Mouse (Mus musculus): ENCODE data around the gene Cacna2d4. TPM values are rescaled to one million over a fixed set of nuclear protein-coding genes. Genes with fewer than 3 reads are reported as not detected.
A peak's percentile ranks its signal among the peaks of the same experiment; 100 is the strongest.
"Not testable (repeated sequence)": the region's sequence is repeated elsewhere in the genome, so short reads cannot be mapped to it uniquely, and the experiment has no call there.

Cacna2d4 gene
- polyA plus RNA-seq, 1 experiment from 2014 or later: 0.08 TPM

GRCm38 (mm10) chr6:119201575-119201974, 34.8 kb upstream of the Cacna2d4 start:
- Histone ChIP-seq H3K27ac (no peak overlapping the region), H3K9ac (no peak overlapping the region), H3K4me2 (no peak overlapping the region), H3K9me3 (replicated peaks) (no peaks in the 10 kb centered on the region), H3K4me3 (replicated peaks) (no peak overlapping the region), H3K27me3 (no peaks in the 10 kb centered on the region), H3K4me1 (no peaks in the 10 kb centered on the region), H3K36me3 (peaks cover 26% of the 10 kb centered on the region; the same call in 1 of the 2 replicates)
- ATAC-seq (replicated peaks; ENCODE audit: low FRiP score): no peak
- 90% methylated on average over 4 of the region's 4 CpGs for WGBS

GRCm38 (mm10) chr6:119204286-119204685, 32.0 kb upstream of the Cacna2d4 start:
- Histone ChIP-seq H3K27me3 (no peaks in the 10 kb centered on the region), H3K4me3 (replicated peaks) (no peak overlapping the region), H3K4me1 (no peaks in the 10 kb centered on the region), H3K36me3 (peaks cover 26% of the 10 kb centered on the region; the same call in 1 of the 2 replicates), H3K4me2 (no peak overlapping the region), H3K9me3 (replicated peaks) (no peaks in the 10 kb centered on the region), H3K9ac (no peak overlapping the region), H3K27ac (no peak overlapping the region)
- WGBS: 91% methylated on average over 7 of the region's 7 CpGs
- ATAC-seq (replicated peaks; ENCODE audit: low FRiP score): no peak

- Histone ChIP-seq H3K4me2 (no peak overlapping the region), H3K9ac (no peak overlapping the region), H3K27ac (no peak overlapping the region), H3K4me1 (no peaks in the 10 kb centered on the region), H3K36me3 (peaks cover 26% of the 10 kb centered on the region; the same call in 1 of the 2 replicates), H3K4me3 (replicated peaks) (no peak overlapping the region), H3K27me3 (no peaks in the 10 kb centered on the region), H3K9me3 (replicated peaks) (no peaks in the 10 kb centered on the region)
- WGBS: 80% methylated on average over 3 of the region's 3 CpGs
- ATAC-seq (replicated peaks; ENCODE audit: low FRiP score): no peak
These were observed 31.4 kb upstream of the Cacna2d4 start for GRCm38 (mm10) chr6:119204915-119205314.

GRCm38 (mm10) chr6:119206006-119206405, 30.3 kb upstream of the Cacna2d4 start:
- H3K4me3 ChIP-seq (replicated peaks); H3K27ac ChIP-seq; H3K9me3 ChIP-seq (replicated peaks); H3K27me3 ChIP-seq; H3K4me2 ChIP-seq; H3K4me1 ChIP-seq; ATAC-seq (replicated peaks; ENCODE audit: low FRiP score); H3K9ac ChIP-seq: not testable (repeated sequence)
- H3K36me3 ChIP-seq: peaks cover 26% of the 10 kb centered on the region; the same call in 1 of the 2 replicates
- 90% methylated on average over 7 of the region's 7 CpGs for WGBS

- peaks cover 10% of the 10 kb centered on the region for H3K4me1 ChIP-seq
- 80% methylated on average over 5 of the region's 5 CpGs for WGBS
- no peak overlapping the region for H3K4me2 ChIP-seq
- H3K9me3 ChIP-seq (replicated peaks): no peaks in the 10 kb centered on the region
- no peak for ATAC-seq (replicated peaks; ENCODE audit: low FRiP score)
- peaks cover 33% of the 10 kb centered on the region for H3K36me3 ChIP-seq
- no peak overlapping the region for H3K9ac ChIP-seq
- H3K27me3 ChIP-seq: no peaks in the 10 kb centered on the region
- H3K27ac ChIP-seq: no peak overlapping the region
- no peak overlapping the region for H3K4me3 ChIP-seq (replicated peaks)
These were observed 23.0 kb upstream of the Cacna2d4 start for GRCm38 (mm10) chr6:119213375-119213774.

DNA sequence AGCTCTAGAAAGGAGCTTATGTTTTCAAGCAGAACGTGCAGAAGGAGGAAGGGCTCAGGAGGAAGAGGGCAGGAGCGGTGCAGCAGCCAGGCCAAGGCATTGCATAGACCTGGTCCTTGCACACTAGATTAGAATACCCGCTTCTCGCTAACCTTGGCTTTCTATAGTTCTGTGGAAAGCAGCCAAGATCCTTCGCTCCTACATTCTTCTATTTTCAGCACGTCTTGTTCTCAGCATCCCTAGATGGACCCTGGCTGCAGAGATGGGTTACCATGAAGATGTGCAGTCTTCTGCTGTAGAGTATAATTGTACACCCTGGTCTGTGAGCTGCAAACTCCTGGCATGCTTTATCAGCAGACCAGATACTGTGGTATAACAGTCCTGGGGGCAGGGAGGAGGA, 22.1 kb upstream of the Cacna2d4 start:
- Histone ChIP-seq H3K36me3 (peaks cover 37% of the 10 kb centered on the region), H3K27ac (no peak overlapping the region), H3K4me3 (replicated peaks) (no peak overlapping the region), H3K9ac (no peak overlapping the region), H3K4me2 (no peak overlapping the region), H3K9me3 (replicated peaks) (no peaks in the 10 kb centered on the region), H3K27me3 (no peaks in the 10 kb centered on the region), H3K4me1 (peaks cover 10% of the 10 kb centered on the region)
- ATAC-seq (replicated peaks; ENCODE audit: low FRiP score): no peak
- 71% methylated on average over 6 of the region's 6 CpGs for WGBS

DNA sequence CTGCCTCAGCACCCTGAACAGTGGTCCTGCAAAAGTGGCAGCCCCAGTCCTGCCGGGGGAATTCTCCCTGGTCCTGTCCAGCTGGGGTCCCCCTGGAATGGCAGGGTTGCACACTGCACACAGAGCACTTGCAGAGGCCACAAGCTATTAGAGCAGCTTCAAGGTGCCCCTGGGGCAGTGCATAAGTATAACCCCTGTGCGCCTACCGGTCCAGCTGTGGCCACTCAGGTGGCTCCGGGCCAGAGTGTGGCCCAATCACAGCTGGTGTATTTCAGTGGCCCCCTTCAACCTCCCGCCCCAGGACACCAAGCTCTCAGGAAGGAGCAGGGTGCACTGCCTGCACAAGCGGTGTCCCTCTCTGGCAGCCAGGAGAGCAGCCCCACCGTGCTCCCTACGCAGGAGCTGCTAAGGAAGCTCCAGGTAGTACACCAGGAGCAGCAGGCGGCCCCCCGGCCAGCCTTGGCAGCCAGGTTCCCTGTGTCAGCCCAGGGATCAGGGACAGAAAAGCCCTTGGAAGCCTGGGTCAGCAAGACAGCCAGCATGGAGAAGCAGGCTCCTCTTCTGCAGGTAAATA, 21.2 kb upstream of the Cacna2d4 start:
- WGBS: 82% methylated on average over 10 of the region's 10 CpGs
- H3K27ac ChIP-seq: no peak overlapping the region
- peaks cover 37% of the 10 kb centered on the region for H3K36me3 ChIP-seq
- no peak for ATAC-seq (replicated peaks; ENCODE audit: low FRiP score)
- no peaks in the 10 kb centered on the region for H3K27me3 ChIP-seq
- H3K4me1 ChIP-seq: peaks cover 10% of the 10 kb centered on the region
- H3K4me2 ChIP-seq: no peak overlapping the region
- H3K9me3 ChIP-seq (replicated peaks): no peaks in the 10 kb centered on the region
- H3K9ac ChIP-seq: no peak overlapping the region
- H3K4me3 ChIP-seq (replicated peaks): no peak overlapping the region

- Histone ChIP-seq H3K9me3 (replicated peaks) (no peaks in the 10 kb centered on the region), H3K4me1 (peaks cover 10% of the 10 kb centered on the region), H3K27ac (no peak overlapping the region), H3K4me3 (replicated peaks) (no peak overlapping the region), H3K36me3 (peaks cover 44% of the 10 kb centered on the region), H3K9ac (no peak overlapping the region), H3K27me3 (no peaks in the 10 kb centered on the region), H3K4me2 (no peak overlapping the region)
- WGBS: 69% methylated on average over 4 of the region's 4 CpGs
- ATAC-seq (replicated peaks; ENCODE audit: low FRiP score): no peak
These were observed 18.7 kb upstream of the Cacna2d4 start for GRCm38 (mm10) chr6:119217661-119218060.

DNA sequence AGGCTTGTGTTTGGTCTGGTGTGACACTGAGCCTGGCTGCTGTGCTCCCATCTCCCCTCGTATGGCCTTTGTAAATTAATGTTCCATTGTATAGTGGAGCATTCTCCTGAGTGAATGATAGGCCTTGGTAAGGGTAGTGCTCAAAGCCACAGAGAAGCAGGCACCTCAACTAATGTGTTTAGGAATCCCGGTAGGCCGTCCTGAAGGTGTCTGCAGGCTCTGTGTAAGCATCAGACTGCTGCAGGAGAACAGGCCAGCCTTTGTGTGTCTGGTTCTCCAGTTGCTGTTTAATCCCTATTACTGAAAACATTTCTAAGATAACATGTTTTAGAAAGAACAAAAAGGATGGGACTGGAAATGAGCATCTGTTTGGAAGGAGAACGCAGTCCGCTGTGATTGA, 17.7 kb upstream of the Cacna2d4 start:
- H3K4me3 ChIP-seq (replicated peaks): no peak overlapping the region
- 89% methylated on average over 5 of the region's 5 CpGs for WGBS
- peaks cover 37% of the 10 kb centered on the region for H3K36me3 ChIP-seq
- H3K27me3 ChIP-seq: no peaks in the 10 kb centered on the region
- H3K9me3 ChIP-seq (replicated peaks): no peaks in the 10 kb centered on the region
- no peak overlapping the region for H3K4me2 ChIP-seq
- H3K9ac ChIP-seq: no peak overlapping the region
- no peak overlapping the region for H3K27ac ChIP-seq
- no peak for ATAC-seq (replicated peaks; ENCODE audit: low FRiP score)
- peaks cover 10% of the 10 kb centered on the region for H3K4me1 ChIP-seq

- Histone ChIP-seq H3K4me1 (peaks cover 7% of the 10 kb centered on the region), H3K36me3 (peaks cover 37% of the 10 kb centered on the region), H3K27ac (no peak overlapping the region), H3K4me2 (no peak overlapping the region), H3K9ac (no peak overlapping the region), H3K9me3 (replicated peaks) (no peaks in the 10 kb centered on the region), H3K4me3 (replicated peaks) (no peak overlapping the region), H3K27me3 (no peaks in the 10 kb centered on the region)
- WGBS: 87% methylated on average over 15 of the region's 15 CpGs
- ATAC-seq (replicated peaks; ENCODE audit: low FRiP score): no peak
These were observed 17.0 kb upstream of the Cacna2d4 start for GRCm38 (mm10) chr6:119219237-119219870.

DNA sequence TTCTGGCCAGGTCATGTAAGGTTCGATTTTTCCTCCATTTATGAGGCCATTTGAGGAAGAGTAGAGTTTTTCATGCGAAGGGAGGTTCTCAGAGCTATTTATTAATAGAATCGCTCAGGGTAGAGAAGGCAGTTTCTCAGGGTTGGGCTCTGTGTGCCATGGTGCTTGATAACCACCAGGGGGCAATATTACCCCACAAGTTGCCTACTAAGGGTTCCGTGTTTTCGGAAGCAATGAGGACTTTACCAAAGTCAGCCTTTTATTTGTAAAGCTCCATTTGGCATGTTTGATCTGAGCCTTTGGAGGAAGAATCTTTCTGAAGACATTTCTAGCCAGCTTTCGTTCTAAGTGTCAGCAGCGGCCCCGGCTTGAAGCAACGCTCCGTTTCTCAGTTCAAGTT, 16.0 kb upstream of the Cacna2d4 start:
- Histone ChIP-seq H3K27ac (no peak overlapping the region), H3K27me3 (no peaks in the 10 kb centered on the region), H3K4me2 (no peak overlapping the region), H3K9ac (no peak overlapping the region), H3K4me3 (replicated peaks) (no peak overlapping the region), H3K4me1 (no peaks in the 10 kb centered on the region), H3K9me3 (replicated peaks) (no peaks in the 10 kb centered on the region), H3K36me3 (peaks cover 29% of the 10 kb centered on the region)
- 48% methylated on average over 10 of the region's 10 CpGs for WGBS
- ATAC-seq (replicated peaks; ENCODE audit: low FRiP score): 0 out of 2 replicates have a peak, but pooled peaks have one; percentile 46

- no peak for ATAC-seq (replicated peaks; ENCODE audit: low FRiP score)
- Histone ChIP-seq H3K4me2 (no peak overlapping the region), H3K36me3 (peaks cover 10% of the 10 kb centered on the region; the same call in 1 of the 2 replicates), H3K27ac (no peak overlapping the region), H3K9me3 (replicated peaks) (no peaks in the 10 kb centered on the region), H3K4me1 (no peaks in the 10 kb centered on the region), H3K27me3 (no peaks in the 10 kb centered on the region), H3K9ac (no peak overlapping the region), H3K4me3 (replicated peaks) (no peak overlapping the region)
- 66% methylated on average over 13 of the region's 13 CpGs for WGBS
These were observed 11.7 kb upstream of the Cacna2d4 start for GRCm38 (mm10) chr6:119224451-119225195.

All from kidney, embryonic 15.5 days (tissue).